Mouse (Mus musculus) kidney, adult 2 months (tissue): ENCODE measurements around the gene Actr6. TPM values are rescaled to one million over a fixed set of nuclear protein-coding genes. Genes with fewer than 3 reads are reported as not detected.
"Not testable (repeated sequence)": the region's sequence is repeated elsewhere in the genome, so short reads cannot be mapped to it uniquely, and the experiment has no call there.

Experiments
- DNase-seq: peaks from one replicate; pipeline ENCODE4 v3.0.0; 2021
- H3K27ac ChIP-seq: fragments of 200-500 bp; 2 replicates; pipeline ENCODE4 v1.5.1; 2012; ENCODE audit warnings: low read depth, low read length, control low read depth, inconsistent platforms; ENCODE audit not compliant: insufficient read depth
- H3K27me3 ChIP-seq: fragments of 200-500 bp; replicated peaks from 2 replicates; pipeline ENCODE4 v1.6.1; 2012; ENCODE audit warnings: mild to moderate bottlenecking, moderate library complexity, low read length, inconsistent platforms; ENCODE audit not compliant: control insufficient read depth, insufficient read depth
- H3K36me3 ChIP-seq: fragments of 200-500 bp; 2 replicates; pipeline ENCODE4 v1.6.1; 2012; ENCODE audit warnings: mild to moderate bottlenecking, moderate library complexity, low read length, inconsistent platforms; ENCODE audit not compliant: control insufficient read depth, insufficient read depth
- H3K4me1 ChIP-seq: fragments of 200-500 bp; 2 replicates; pipeline ENCODE4 v1.6.1; 2011; ENCODE audit warnings: low read length; ENCODE audit not compliant: control insufficient read depth, insufficient read depth
- H3K4me3 ChIP-seq: fragments of 200-500 bp; 2 replicates; pipeline ENCODE4 v1.5.1; 2011; ENCODE audit warnings: mild to moderate bottlenecking, low read depth, low read length, control low read depth; ENCODE audit not compliant: insufficient read depth
- CTCF ChIP-seq: fragments of 200-500 bp; conservative IDR thresholded peaks from 2 replicates; pipeline ENCODE4 v1.5.1; 2011; ENCODE audit warnings: low read depth, mild to moderate bottlenecking, control low read depth, low read length, moderate library complexity, mixed read lengths; ENCODE audit not compliant: insufficient read depth, insufficient read length
- POLR2A ChIP-seq: fragments of 200-500 bp; IDR thresholded peaks from one replicate; pipeline ENCODE4 v1.6.1; 2011; ENCODE audit warnings: low read depth, low read length, control low read depth
- WGBS: fragments of 180-500 bp; shearing (Covaris S2); methylation state at CpG from one replicate; pipeline ENCODE4 v1.1.7; 2018; 5-methylcytosine and 5-hydroxymethylcytosine counted together
- polyA plus RNA-seq: library from polyadenylated mRNA; depleted of rRNA; stranded (reverse); fragments of >200 nt; gene quantifications from 2 replicates; pipeline ENCODE4 v1.2.3, GENCODE M21; 2012

The Actr6 gene
- polyA plus RNA-seq, 1 experiment: 3.0 TPM

GRCm38 (mm10) chr10:89720252-89720651, 11.8 kb downstream of the Actr6 start:
- H3K27ac ChIP-seq: peak overlapping the region; percentile 99

GRCm38 (mm10) chr10:89714910-89715309, 17.2 kb downstream of the Actr6 start:
- H3K27ac ChIP-seq: no peak overlapping the region
- H3K36me3 ChIP-seq: peaks cover 8% of the 10 kb centered on the region
- H3K27me3 ChIP-seq: no peaks in the 10 kb centered on the region
- H3K4me3 ChIP-seq: no peak overlapping the region
- TF ChIP-seq CTCF: no peak
- no peak for TF ChIP-seq POLR2A
- no peak for DNase-seq
- WGBS: 86% methylated on average over 10 of the region's 10 CpGs
- no peaks in the 10 kb centered on the region for H3K4me1 ChIP-seq

More at GRCm38 (mm10) chr10:89720252-89720651, 11.8 kb downstream of the Actr6 start:
- H3K27me3 ChIP-seq: no peaks in the 10 kb centered on the region
- DNase-seq: peak; percentile 38
- H3K4me1 ChIP-seq: peaks cover 16% of the 10 kb centered on the region
- no peak for TF ChIP-seq POLR2A
- no peak for TF ChIP-seq CTCF
- no peak overlapping the region for H3K4me3 ChIP-seq
- peaks cover 3% of the 10 kb centered on the region for H3K36me3 ChIP-seq

- no peaks in the 10 kb centered on the region for H3K27me3 ChIP-seq
- H3K36me3 ChIP-seq: no peaks in the 10 kb centered on the region; the same call in 1 of the 2 replicates
- no peak for TF ChIP-seq CTCF
- TF ChIP-seq POLR2A: no peak
- 35% methylated on average over 10 of the region's 10 CpGs for WGBS
- DNase-seq: no peak
- H3K27ac ChIP-seq: no peak overlapping the region
- peaks cover 3% of the 10 kb centered on the region; the same call in 1 of the 2 replicates for H3K4me1 ChIP-seq
- H3K4me3 ChIP-seq: 0 out of 2 replicates have a peak overlapping the region, but pooled peaks have one; percentile 25
These were observed 23.4 kb downstream of the Actr6 start for GRCm38 (mm10) chr10:89708720-89709119.

- Histone ChIP-seq H3K36me3 (no peaks in the 10 kb centered on the region), H3K27me3 (no peaks in the 10 kb centered on the region), H3K4me1 (peaks cover 3% of the 10 kb centered on the region; the same call in 1 of the 2 replicates), H3K4me3 (no peak overlapping the region), H3K27ac (no peak overlapping the region)
- 75% methylated on average over 3 of the region's 3 CpGs for WGBS
- TF ChIP-seq CTCF: no peak
- TF ChIP-seq POLR2A: no peak
- DNase-seq: no peak
These were observed 24.7 kb downstream of the Actr6 start for GRCm38 (mm10) chr10:89707397-89707796.

DNA sequence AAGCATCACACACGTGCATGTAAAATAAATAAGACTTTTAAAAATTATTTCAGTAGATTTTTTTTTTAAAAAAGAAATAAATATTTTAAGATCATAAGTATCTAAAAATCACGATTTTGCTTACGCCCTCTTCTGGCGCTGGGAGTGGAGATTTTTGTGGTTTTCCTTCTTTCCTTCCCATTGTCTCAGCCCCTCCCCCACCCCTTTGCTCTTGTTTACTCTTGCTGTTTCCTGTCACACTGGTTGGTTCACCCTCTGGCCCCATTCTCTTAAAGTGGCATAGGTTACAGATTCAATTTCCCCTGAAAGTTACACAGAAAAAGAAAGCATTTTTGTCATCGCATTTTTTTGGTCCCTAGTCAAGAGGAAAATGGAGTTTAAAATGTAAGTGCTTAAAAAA, 29.1 kb downstream of the Actr6 start:
- H3K27ac ChIP-seq: no peak overlapping the region
- H3K36me3 ChIP-seq: no peaks in the 10 kb centered on the region
- no peaks in the 10 kb centered on the region for H3K27me3 ChIP-seq
- no peaks in the 10 kb centered on the region for H3K4me1 ChIP-seq
- TF ChIP-seq POLR2A: no peak
- TF ChIP-seq CTCF: no peak
- peak; percentile 8 for DNase-seq
- no peak overlapping the region for H3K4me3 ChIP-seq
- 45% methylated on average over 5 of the region's 5 CpGs for WGBS

DNA sequence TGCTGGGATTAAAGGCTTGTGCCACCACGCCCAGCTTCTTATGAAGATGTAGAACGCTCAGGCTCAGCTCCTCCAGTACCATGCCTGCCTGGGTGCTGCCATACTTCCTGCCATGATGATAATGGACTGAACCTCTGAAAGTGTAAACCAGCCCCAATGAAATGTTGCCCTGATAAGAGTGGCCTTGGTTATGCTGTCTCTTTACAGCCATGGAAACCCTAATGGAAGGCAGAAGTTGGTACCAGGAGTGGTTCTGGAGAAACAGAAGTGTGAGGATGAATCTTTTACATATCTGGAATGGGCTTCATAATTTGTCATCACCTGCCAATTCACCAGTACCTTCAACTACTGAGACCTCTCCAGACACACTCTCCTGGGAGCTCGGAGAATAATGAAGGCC, 34.1 kb downstream of the Actr6 start:
- no peak overlapping the region for H3K4me3 ChIP-seq
- no peak overlapping the region for H3K27ac ChIP-seq
- 95% methylated on average over 3 of the region's 3 CpGs for WGBS
- H3K36me3 ChIP-seq: no peaks in the 10 kb centered on the region
- no peaks in the 10 kb centered on the region for H3K27me3 ChIP-seq
- H3K4me1 ChIP-seq: no peaks in the 10 kb centered on the region
- no peak for TF ChIP-seq CTCF
- no peak for DNase-seq

GRCm38 (mm10) chr10:89696270-89696669, 35.8 kb downstream of the Actr6 start:
- H3K36me3 ChIP-seq, H3K27ac ChIP-seq, H3K4me3 ChIP-seq, H3K27me3 ChIP-seq, H3K4me1 ChIP-seq: not testable (repeated sequence)
- peak; percentile 24 for DNase-seq
- WGBS: 77% methylated on average over 2 of the region's 2 CpGs
- peak; percentile 25; the same call in 1 of the 2 replicates for TF ChIP-seq CTCF
